In genomic region chr14:25074022-25074800, GRCm38 (mm10) we compare ENCODE assay signal across 11 mouse cellular contexts.
DNase-seq lines count a peak whose midpoint lies in the region; ATAC-seq and TF ChIP-seq lines count a peak whose summit lies in the region.
"Had no signal": no experiment of that assay in that cellular context is flagged by ENCODE, and none has a peak within 500 bp of the region (broad histone marks: within the 10 kb centered on the region; RNA-seq: fewer than 3 reads in every experiment).

No protein-coding gene starts in this region.

- no peak overlapping the region for H3K9ac ChIP-seq in midbrain, postnatal 0 days (replicated peaks; ENCODE audit: low read length, poor library complexity, severe bottlenecking)
- no peak overlapping the region for H3K9ac ChIP-seq in midbrain, embryonic 15.5 days
- H3K9ac ChIP-seq: liver, embryonic 15.5 days had no signal

- H3K4me1 ChIP-seq in midbrain, postnatal 0 days (ENCODE audit: insufficient read depth, low read length): no peaks in the 10 kb centered on the region
- H3K4me1 ChIP-seq in midbrain, embryonic 15.5 days: peaks cover 13% of the 10 kb centered on the region; the same call in 1 of the 2 replicates
- peaks cover 35% of the 10 kb centered on the region for H3K4me1 ChIP-seq in cerebellum, adult 2 months (ENCODE audit: control insufficient read depth, insufficient read depth, low read length)
- H3K4me1 ChIP-seq: liver, embryonic 15.5 days had no signal

- intact Hi-C loops in left cerebral cortex, postnatal 36 days (cut with DNase I): no loop called here

- H3K4me3 ChIP-seq in midbrain, postnatal 0 days (ENCODE audit: low read depth, low read length): no peak overlapping the region
- H3K4me3 ChIP-seq in midbrain, embryonic 15.5 days: no peak overlapping the region
- no peak overlapping the region for H3K4me3 ChIP-seq in cerebellum, adult 2 months (replicated peaks; ENCODE audit: insufficient read depth, low read depth, low read length)
- H3K4me3 ChIP-seq: limb, embryonic 10.5 days; liver, embryonic 15.5 days had no signal

- no peak for TF ChIP-seq CTCF in midbrain, postnatal 0 days (IDR thresholded peaks at IDR 0.05)
- TF ChIP-seq CTCF in cerebellum, adult 2 months (IDR thresholded peaks at IDR 0.05; ENCODE audit: borderline replicate concordance, insufficient read depth, low read depth, low read length): no peak

- no peaks in the 10 kb centered on the region for H3K27me3 ChIP-seq in midbrain, postnatal 0 days (ENCODE audit: insufficient read depth, low read length)
- no peaks in the 10 kb centered on the region for H3K27me3 ChIP-seq in midbrain, embryonic 15.5 days (replicated peaks)
- no peaks in the 10 kb centered on the region for H3K27me3 ChIP-seq in cerebellum, adult 2 months (ENCODE audit: control insufficient read depth, insufficient read depth, low read length)
- H3K27me3 ChIP-seq: liver, embryonic 15.5 days had no signal

- DNase-seq in midbrain, postnatal 0 days (ENCODE audit: low spot score): peak; percentile 83
- peak; percentile 88 to 95 for DNase-seq in cerebellum, adult 2 months
- DNase-seq in layer of hippocampus, adult 11-12 months (ENCODE audit: low spot score): peak; percentile 45
- DNase-seq in left cerebral cortex, postnatal 36 days (ENCODE audit: low spot score in 2 of 2): peak; percentile 18 to 21
- DNase-seq in gastrocnemius, adult 8-10 months (ENCODE audit: low spot score in 2 of 2): no peak
- DNase-seq in B cell, adult 2 months: no peak
- DNase-seq in urinary bladder, postnatal 25 days (ENCODE audit: low spot score): no peak
- DNase-seq: lung, postnatal 4 days had no signal

- no peaks in the 10 kb centered on the region for H3K36me3 ChIP-seq in midbrain, postnatal 0 days (ENCODE audit: insufficient read depth, low read length)
- H3K36me3 ChIP-seq in midbrain, embryonic 15.5 days (replicated peaks): no peaks in the 10 kb centered on the region
- H3K36me3 ChIP-seq: limb, embryonic 10.5 days; liver, embryonic 15.5 days had no signal

- H3K9me3 ChIP-seq in midbrain, postnatal 0 days (ENCODE audit: low read length): no peaks in the 10 kb centered on the region
- H3K9me3 ChIP-seq in midbrain, embryonic 15.5 days: no peaks in the 10 kb centered on the region
- H3K9me3 ChIP-seq: limb, embryonic 10.5 days; liver, embryonic 15.5 days had no signal

- WGBS in midbrain, postnatal 0 days: 89% methylated on average over 9 of the region's 9 CpGs
- 89% methylated on average over 9 of the region's 9 CpGs for WGBS in midbrain, embryonic 15.5 days
- WGBS in cerebellum, adult 2 months: 19% methylated on average over 9 of the region's 9 CpGs

- TF ChIP-seq POLR2A in cerebellum, adult 2 months (IDR thresholded peaks at IDR 0.05; ENCODE audit: borderline replicate concordance, insufficient read depth, low read length): no peak

- no peak for ATAC-seq in midbrain, postnatal 0 days (ENCODE audit: low FRiP score)
- ATAC-seq in midbrain, embryonic 15.5 days (replicated peaks): no peak

- H3K4me2 ChIP-seq in midbrain, postnatal 0 days (ENCODE audit: low read depth, low read length, poor library complexity, severe bottlenecking): no peak overlapping the region
- no peak overlapping the region for H3K4me2 ChIP-seq in midbrain, embryonic 15.5 days
- H3K4me2 ChIP-seq: liver, embryonic 15.5 days had no signal

- H3K27ac ChIP-seq in midbrain, postnatal 0 days (ENCODE audit: low read depth, low read length): no peak overlapping the region
- no peak overlapping the region for H3K27ac ChIP-seq in midbrain, embryonic 15.5 days
- peak overlapping the region; percentile 79 for H3K27ac ChIP-seq in cerebellum, adult 2 months (ENCODE audit: insufficient read depth, low read length)
- H3K27ac ChIP-seq: liver, embryonic 15.5 days had no signal

Comparison
In these comparisons a context has a peak if more than half of its experiments do, and no peak if none do; other contexts are left out.
1. DNase-seq: peak in midbrain, postnatal 0 days (single experiment), cerebellum, adult 2 months (2 of 2), layer of hippocampus, adult 11-12 months (single experiment) and left cerebral cortex, postnatal 36 days (2 of 2); none in gastrocnemius, adult 8-10 months (0 of 2), B cell, adult 2 months (0 of 2) and urinary bladder, postnatal 25 days (single experiment).